Mouse (Mus musculus): ENCODE data around the gene Vmn1r173. TPM values are rescaled to one million over a fixed set of nuclear protein-coding genes. Genes with fewer than 3 reads are reported as not detected.
"Not testable (repeated sequence)": the region's sequence is repeated elsewhere in the genome, so short reads cannot be mapped to it uniquely, and the experiment has no call there.

Gene Vmn1r173
- polyA plus RNA-seq (2014; fragmentation: Nextera tagmentation; extraction: Ambion mirVana): not detected in 2 replicates

DNA sequence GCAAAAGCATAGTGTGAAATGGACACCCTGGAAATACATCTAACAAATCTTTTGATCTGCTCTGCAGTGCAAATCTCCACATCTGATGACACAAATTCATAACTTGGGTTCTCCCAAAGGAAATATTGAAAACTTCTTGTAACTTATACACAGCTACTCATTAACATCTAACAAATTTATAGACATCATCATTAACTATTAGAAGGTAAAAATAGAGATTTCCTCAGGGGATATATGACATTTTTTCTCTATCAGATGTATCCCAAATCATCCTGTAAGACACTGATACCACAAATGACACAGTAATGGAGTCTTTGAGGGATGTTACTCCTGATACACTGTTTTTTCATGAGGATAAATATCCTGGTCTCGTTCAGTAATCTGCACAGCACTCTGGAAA is at the start of gene Vmn1r173:
TSS of gene Vmn1r173 (plus strand) at position 301 of the 400 bp plus-strand sequence.
- not testable (repeated sequence) for H3K4me2 ChIP-seq; H3K4me1 ChIP-seq (ENCODE audit: insufficient read depth); ATAC-seq (ENCODE audit: insufficient read depth); H3K27me3 ChIP-seq (ENCODE audit: insufficient read depth, low read length); H3K9ac ChIP-seq; H3K4me3 ChIP-seq (ENCODE audit: low read depth, low read length); H3K36me3 ChIP-seq (ENCODE audit: insufficient read depth); H3K27ac ChIP-seq (ENCODE audit: low read depth); H3K9me3 ChIP-seq (ENCODE audit: low read depth, low read length); DNase-seq
- WGBS: 40% methylated on average over 1 of the region's 1 CpGs

DNA sequence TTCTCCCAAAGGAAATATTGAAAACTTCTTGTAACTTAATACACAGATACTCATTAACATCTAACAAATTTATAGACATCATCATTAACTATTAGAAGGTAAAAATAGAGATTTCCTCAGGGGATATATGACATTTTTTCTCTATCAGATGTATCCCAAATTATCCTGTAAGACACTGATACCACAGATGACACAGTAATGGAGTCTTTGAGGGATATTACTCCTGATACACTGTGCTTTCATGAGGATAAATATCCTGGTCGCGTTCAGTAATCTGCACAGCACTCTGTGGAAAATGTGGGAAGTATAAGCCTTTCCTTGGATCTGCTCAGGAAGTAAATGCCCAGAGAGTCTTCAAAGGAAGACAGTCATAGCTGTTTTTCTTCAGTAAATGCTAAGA is 42.5 kb upstream of the Vmn1r173 start, which contains the start of gene Vmn1r172:
TSS of gene Vmn1r172 (plus strand) at position 301 of the 400 bp plus-strand sequence.
- DNase-seq (no peak), ATAC-seq (ENCODE audit: insufficient read depth) (no peak)
- 69% methylated on average over 2 of the region's 2 CpGs for WGBS
- Histone ChIP-seq H3K36me3 (ENCODE audit: insufficient read depth) (no peaks in the 10 kb centered on the region), H3K27ac (ENCODE audit: low read depth) (no peak within 1 kb of the TSS), H3K9ac (no peak within 1 kb of the TSS), H3K27me3 (ENCODE audit: insufficient read depth, low read length) (no peaks in the 10 kb centered on the region), H3K4me3 (ENCODE audit: low read depth, low read length) (no peak within 1 kb of the TSS), H3K4me2 (no peak within 1 kb of the TSS), H3K4me1 (ENCODE audit: insufficient read depth) (no peaks in the 10 kb centered on the region), H3K9me3 (ENCODE audit: low read depth, low read length) (no peaks in the 10 kb centered on the region)
- no peak for TF ChIP-seq CTCF (IDR thresholded peaks at IDR 0.05; ENCODE audit: low read depth)

DNA sequence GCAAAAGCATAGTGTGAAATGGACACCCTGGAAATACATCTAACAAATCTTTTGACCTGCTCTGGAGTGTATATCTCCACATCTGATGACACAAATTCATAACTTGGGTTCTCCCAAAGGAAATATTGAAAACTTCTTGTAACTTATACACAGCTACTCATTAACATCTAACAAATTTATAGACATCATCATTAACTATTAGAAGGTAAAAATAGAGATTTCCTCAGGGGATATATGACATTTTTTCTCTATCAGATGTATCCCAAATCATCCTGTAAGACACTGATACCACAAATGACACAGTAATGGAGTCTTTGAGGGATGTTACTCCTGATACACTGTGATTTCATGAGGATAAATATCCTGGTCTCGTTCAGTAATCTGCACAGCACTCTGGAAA is 51.5 kb downstream of the Vmn1r173 start, which contains the start of gene Vmn1r174:
TSS of gene Vmn1r174 (plus strand) at position 301 of the 400 bp plus-strand sequence.
- H3K4me1 ChIP-seq (ENCODE audit: insufficient read depth); H3K27ac ChIP-seq (ENCODE audit: low read depth); DNase-seq; H3K36me3 ChIP-seq (ENCODE audit: insufficient read depth); H3K4me3 ChIP-seq (ENCODE audit: low read depth, low read length); ATAC-seq (ENCODE audit: insufficient read depth); H3K9me3 ChIP-seq (ENCODE audit: low read depth, low read length); H3K9ac ChIP-seq; H3K4me2 ChIP-seq; H3K27me3 ChIP-seq (ENCODE audit: insufficient read depth, low read length): not testable (repeated sequence)
- WGBS: 56% methylated on average over 1 of the region's 1 CpGs

Other genes with a start within 250 kb of the Vmn1r173 start
- not detected in 2 replicates for gene Vmn1r167, start 193.5 kb upstream of the Vmn1r173 start, polyA plus RNA-seq (2014; fragmentation: Nextera tagmentation; extraction: Ambion mirVana)
- not detected in 2 replicates for gene Vmn1r168, start 161.0 kb upstream of the Vmn1r173 start, polyA plus RNA-seq (2014; fragmentation: Nextera tagmentation; extraction: Ambion mirVana)
- gene Vmn1r169, start 125.2 kb upstream of the Vmn1r173 start, polyA plus RNA-seq (2014; fragmentation: Nextera tagmentation; extraction: Ambion mirVana): not detected in 2 replicates
- gene Vmn1r170, start 94.5 kb upstream of the Vmn1r173 start, polyA plus RNA-seq (2014; fragmentation: Nextera tagmentation; extraction: Ambion mirVana): not detected in 2 replicates
- gene Vmn1r171, start 70.0 kb upstream of the Vmn1r173 start, polyA plus RNA-seq (2014; fragmentation: Nextera tagmentation; extraction: Ambion mirVana): not detected in 2 replicates
- not detected in 2 replicates for gene Vmn1r172, start 42.4 kb upstream of the Vmn1r173 start, polyA plus RNA-seq (2014; fragmentation: Nextera tagmentation; extraction: Ambion mirVana)
- not detected in 2 replicates for gene Vmn1r174, start 51.6 kb downstream of the Vmn1r173 start, polyA plus RNA-seq (2014; fragmentation: Nextera tagmentation; extraction: Ambion mirVana)
- gene Vmn1r175, start 109.9 kb downstream of the Vmn1r173 start, polyA plus RNA-seq (2014; fragmentation: Nextera tagmentation; extraction: Ambion mirVana): not detected in 2 replicates
- gene Vmn1r176, start 136.7 kb downstream of the Vmn1r173 start, polyA plus RNA-seq (2014; fragmentation: Nextera tagmentation; extraction: Ambion mirVana): not detected in 2 replicates
- gene Vmn1r177, start 165.7 kb downstream of the Vmn1r173 start, polyA plus RNA-seq (2014; fragmentation: Nextera tagmentation; extraction: Ambion mirVana): not detected in 2 replicates
- gene Vmn1r178, start 191.3 kb downstream of the Vmn1r173 start, polyA plus RNA-seq (2014; fragmentation: Nextera tagmentation; extraction: Ambion mirVana): not detected in 2 replicates
- not detected in 2 replicates for gene Vmn1r179, start 226.3 kb downstream of the Vmn1r173 start, polyA plus RNA-seq (2014; fragmentation: Nextera tagmentation; extraction: Ambion mirVana)
- not detected in 2 replicates for gene Vmn1r180, start 249.9 kb downstream of the Vmn1r173 start, polyA plus RNA-seq (2014; fragmentation: Nextera tagmentation; extraction: Ambion mirVana)